Mouse (Mus musculus): ENCODE measurements around the gene Fli1. TPM values are rescaled to one million over a fixed set of nuclear protein-coding genes. Genes with fewer than 3 reads are reported as not detected.

Gene Fli1
- total RNA-seq, 2 experiments from 2014 or later = 11.0 to 14.6 TPM

GRCm38 (mm10) chr9:32550541-32550940 lies 7.9 kb upstream of the Fli1 start:
- DNase-seq (ENCODE audit: low spot score in 2 of 2) = no peak

GRCm38 (mm10) chr9:32549462-32550384 lies 7.1 kb upstream of the Fli1 start:
- DNase-seq (ENCODE audit: low spot score in 2 of 2) = no peak

DNA sequence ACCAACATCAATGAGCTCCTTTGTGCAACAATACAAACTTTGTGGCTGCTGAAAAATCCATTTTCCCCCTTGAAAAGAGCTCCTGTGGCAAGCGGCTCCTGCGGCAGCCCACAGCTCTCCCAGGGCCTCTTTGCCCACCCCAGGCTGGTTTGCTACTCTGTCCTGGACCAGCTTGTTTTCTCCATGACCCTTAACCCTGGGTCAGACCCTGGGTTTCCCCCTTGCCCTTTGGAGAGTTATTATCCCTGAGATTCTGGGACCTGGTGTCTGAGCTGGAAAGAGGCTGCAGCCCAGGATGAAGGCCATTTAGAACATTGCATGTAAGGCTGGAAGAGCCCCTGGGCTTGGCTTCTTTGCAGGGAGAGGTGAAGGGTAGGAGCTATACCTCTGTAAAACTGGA lies 4.1 kb upstream of the Fli1 start:
- no peak for DNase-seq (ENCODE audit: low spot score in 2 of 2)

GRCm38 (mm10) chr9:32544731-32545661 lies 2.3 kb upstream of the Fli1 start:
- no peak for DNase-seq (ENCODE audit: low spot score in 2 of 2)

GRCm38 (mm10) chr9:32543923-32544575 lies 1.4 kb upstream of the Fli1 start:
- DNase-seq (ENCODE audit: low spot score in 2 of 2) = no peak

DNA sequence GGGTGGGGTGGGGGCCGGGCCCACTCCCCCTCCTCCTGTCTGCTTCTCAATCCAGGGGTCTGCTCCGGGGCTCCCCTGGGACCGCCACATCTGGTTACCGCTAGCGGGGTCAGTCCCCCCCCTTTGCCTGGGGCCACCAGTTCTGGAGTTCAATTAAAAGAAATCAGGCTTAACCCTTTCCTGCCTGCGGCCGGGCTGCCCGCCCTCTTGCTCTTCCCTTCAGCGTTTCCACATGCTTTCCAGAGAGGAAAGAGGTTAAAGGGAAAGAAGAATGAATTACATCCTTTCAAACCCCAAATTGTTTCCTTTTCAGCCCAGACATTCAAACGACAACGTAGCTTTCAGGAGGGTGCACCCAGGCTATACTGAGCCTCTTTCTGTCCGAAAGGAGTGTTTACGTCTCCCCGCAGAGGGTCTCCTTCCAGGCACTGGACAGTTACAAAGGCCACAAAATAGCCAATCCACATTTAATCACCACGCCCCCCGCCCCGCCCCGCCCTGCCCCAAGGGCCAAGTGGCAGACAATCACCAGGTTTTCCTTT lies 450 bp upstream of the Fli1 start:
- peak in 1 of 2 experiments; percentile 29 for DNase-seq (ENCODE audit: low spot score in 2 of 2)

DNA sequence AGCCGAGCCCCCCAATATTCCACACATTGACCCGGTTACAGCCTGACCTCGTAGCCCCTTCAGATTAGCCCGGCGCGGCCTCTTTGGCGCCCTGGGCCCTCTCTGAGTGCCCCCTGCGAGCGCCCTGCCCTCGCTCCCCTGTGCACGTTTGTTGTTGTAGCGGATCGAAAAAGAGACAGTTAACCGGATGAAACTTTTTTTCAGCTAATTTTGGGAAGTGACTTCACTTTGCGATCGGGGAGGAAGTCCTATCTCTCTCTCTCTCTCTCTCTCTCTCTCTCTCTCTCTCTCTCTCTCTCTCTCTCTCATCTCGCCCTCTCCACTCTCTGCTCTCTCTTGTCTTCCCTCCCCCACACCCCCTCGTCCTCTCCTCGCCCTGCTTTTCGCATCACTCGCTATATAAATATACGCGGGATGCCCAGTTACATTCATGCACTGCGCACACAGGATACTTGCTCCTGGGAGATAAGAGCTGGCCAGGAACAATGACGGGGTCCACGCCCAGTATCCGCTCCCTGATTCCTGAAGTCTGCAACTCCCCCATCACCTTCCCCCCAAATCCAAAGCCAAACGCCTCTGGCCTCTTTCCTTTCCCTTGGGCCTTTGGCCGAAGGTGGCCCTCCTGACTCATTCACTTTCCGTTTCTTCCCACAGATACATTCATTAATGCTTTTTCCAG lies 1.3 kb downstream of the Fli1 start:
- peak; percentile 19 to 30 for DNase-seq (ENCODE audit: low spot score in 2 of 2)

GRCm38 (mm10) chr9:32540406-32541222 lies 2.0 kb downstream of the Fli1 start:
- DNase-seq (ENCODE audit: low spot score in 2 of 2) = peak; percentile 51 to 54

GRCm38 (mm10) chr9:32540061-32540405 lies 2.6 kb downstream of the Fli1 start:
- DNase-seq (ENCODE audit: low spot score in 2 of 2) = peak in 1 of 2 experiments; percentile 33

GRCm38 (mm10) chr9:32539321-32539761 lies 3.3 kb downstream of the Fli1 start:
- no peak for DNase-seq (ENCODE audit: low spot score in 2 of 2)

GRCm38 (mm10) chr9:32538124-32538523 lies 4.5 kb downstream of the Fli1 start:
- DNase-seq (ENCODE audit: low spot score in 2 of 2) = no peak

DNA sequence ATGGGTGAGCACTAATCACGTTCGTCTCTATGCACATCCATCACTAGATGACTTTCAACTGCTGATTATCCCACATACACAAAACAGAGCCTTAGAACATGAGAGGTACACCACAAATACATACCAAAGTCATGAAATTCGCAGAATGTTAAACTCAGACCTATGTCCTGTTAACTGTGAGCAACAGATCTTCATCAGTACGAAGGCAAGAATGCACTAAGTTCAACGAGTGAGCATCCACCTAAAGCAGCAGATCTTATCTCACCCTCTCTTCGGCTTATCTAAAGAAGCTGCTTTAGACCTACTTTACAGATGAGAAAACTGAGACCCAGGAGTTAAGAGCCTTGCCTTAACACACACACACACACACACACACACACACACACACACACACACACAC lies 5.0 kb downstream of the Fli1 start:
- no peak for DNase-seq (ENCODE audit: low spot score in 2 of 2)

GRCm38 (mm10) chr9:32535201-32535955 lies 7.3 kb downstream of the Fli1 start:
- DNase-seq (ENCODE audit: low spot score in 2 of 2) = no peak

- DNase-seq (ENCODE audit: low spot score in 2 of 2) = no peak
These were observed 8.5 kb downstream of the Fli1 start for GRCm38 (mm10) chr9:32534025-32534615.

DNA sequence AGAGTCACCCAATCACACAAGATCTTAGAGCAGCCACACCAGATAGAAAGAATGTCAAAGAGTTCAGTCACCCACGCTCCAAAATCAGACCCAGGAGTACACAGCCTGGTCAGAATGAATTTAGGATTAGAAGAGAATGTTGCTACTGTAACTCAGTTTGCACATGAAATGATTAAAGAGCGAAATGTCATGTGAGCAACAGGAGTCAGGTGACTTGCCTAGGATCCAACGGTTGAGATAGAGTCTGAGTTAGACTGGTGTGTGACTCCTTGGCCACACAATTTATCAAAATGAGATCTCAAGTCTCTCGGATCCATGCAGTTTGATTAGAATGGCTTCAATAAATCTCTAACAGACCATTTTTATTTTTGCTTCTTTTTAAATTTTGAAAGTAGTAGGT lies 11.1 kb downstream of the Fli1 start:
- DNase-seq (ENCODE audit: low spot score in 2 of 2) = no peak

GRCm38 (mm10) chr9:32530975-32531374 lies 11.7 kb downstream of the Fli1 start:
- no peak for DNase-seq (ENCODE audit: low spot score in 2 of 2)

GRCm38 (mm10) chr9:32530188-32530587 lies 12.5 kb downstream of the Fli1 start:
- DNase-seq (ENCODE audit: low spot score in 2 of 2) = no peak

- DNase-seq (ENCODE audit: low spot score in 2 of 2) = no peak
These were observed 13.1 kb downstream of the Fli1 start for GRCm38 (mm10) chr9:32529594-32529993.
